Mouse (Mus musculus): Measurements from ENCODE around the gene Gpc6. TPM values are rescaled to one million over a fixed set of nuclear protein-coding genes. Genes with fewer than 3 reads are reported as not detected.

The Gpc6 gene
- polyA plus RNA-seq, 1 experiment from 2014 or later: 57.9 TPM

DNA sequence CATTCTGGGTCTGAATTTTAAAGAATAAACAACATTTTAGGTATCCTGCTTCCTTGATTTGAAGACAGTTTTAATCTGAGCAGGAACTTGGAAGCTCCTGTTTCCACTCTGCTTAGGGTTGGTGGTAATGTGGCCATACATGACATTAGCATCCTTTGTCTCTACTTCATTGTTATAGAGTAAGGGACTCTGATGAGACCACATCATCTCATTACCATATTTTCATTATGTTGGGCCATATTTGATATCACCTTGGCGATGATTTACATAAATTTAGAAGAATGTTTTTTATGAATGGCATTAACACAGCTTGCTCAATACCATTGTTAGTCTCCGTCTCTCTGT, 436.8 kb downstream of the Gpc6 start:
- no peak for DNase-seq (ENCODE audit: low spot score)
- no peaks in the 10 kb centered on the region for H3K9me3 ChIP-seq (ENCODE audit: control insufficient read depth, low read length)
- no peak overlapping the region for H3K4me3 ChIP-seq (ENCODE audit: low read depth, low read length)
- no peak overlapping the region for H3K4me2 ChIP-seq (ENCODE audit: low read length)
- H3K4me1 ChIP-seq (replicated peaks; ENCODE audit: control insufficient read depth, insufficient read depth, low read length): no peaks in the 10 kb centered on the region
- no peak for ATAC-seq (replicated peaks; ENCODE audit: low FRiP score, low TSS enrichment, low read depth)
- H3K27me3 ChIP-seq (replicated peaks; ENCODE audit: control insufficient read depth, insufficient read depth, low read length): no peaks in the 10 kb centered on the region
- no peak overlapping the region for H3K27ac ChIP-seq (ENCODE audit: low read depth)
- H3K36me3 ChIP-seq (ENCODE audit: control insufficient read depth, insufficient read depth, low read length): no peaks in the 10 kb centered on the region
- WGBS: 89% methylated on average over 2 of the region's 2 CpGs
- H3K9ac ChIP-seq (ENCODE audit: low read length): no peak overlapping the region

DNA sequence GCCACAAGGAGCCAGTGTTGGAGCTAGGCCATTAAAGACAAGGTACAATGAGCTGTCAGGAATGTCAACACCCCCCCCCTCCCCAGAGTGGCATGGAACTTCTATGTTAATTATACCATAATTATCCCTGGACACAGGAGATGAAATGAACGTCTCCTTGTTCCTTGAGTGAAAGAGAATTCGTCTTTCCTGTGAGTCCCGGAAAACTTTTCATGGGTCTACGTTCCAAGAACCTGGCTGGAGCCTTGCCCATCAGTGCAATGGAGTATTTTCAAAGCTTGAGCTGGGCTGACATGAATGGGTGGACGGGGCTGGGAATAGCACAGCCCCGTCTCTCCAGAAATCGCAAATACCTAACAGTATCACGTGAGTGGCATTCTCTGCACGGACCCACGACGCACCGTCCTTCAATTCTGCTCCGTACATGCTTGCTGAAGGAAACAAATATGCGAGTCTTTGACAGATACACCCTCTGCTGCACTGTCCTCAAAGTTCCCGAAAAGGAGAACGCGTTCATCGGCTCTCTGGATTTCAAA, 444.3 kb downstream of the Gpc6 start:
- Histone ChIP-seq H3K4me2 (ENCODE audit: low read length) (no peak overlapping the region), H3K9ac (ENCODE audit: low read length) (no peak overlapping the region), H3K4me1 (replicated peaks; ENCODE audit: control insufficient read depth, insufficient read depth, low read length) (no peaks in the 10 kb centered on the region), H3K9me3 (ENCODE audit: control insufficient read depth, low read length) (no peaks in the 10 kb centered on the region), H3K27ac (ENCODE audit: low read depth) (no peak overlapping the region), H3K36me3 (ENCODE audit: control insufficient read depth, insufficient read depth, low read length) (no peaks in the 10 kb centered on the region), H3K4me3 (ENCODE audit: low read depth, low read length) (no peak overlapping the region), H3K27me3 (replicated peaks; ENCODE audit: control insufficient read depth, insufficient read depth, low read length) (no peaks in the 10 kb centered on the region)
- no peak for DNase-seq (ENCODE audit: low spot score)
- 90% methylated on average over 18 of the region's 18 CpGs for WGBS
- ATAC-seq (replicated peaks; ENCODE audit: low FRiP score, low TSS enrichment, low read depth): no peak

GRCm38 (mm10) chr14:117376822-117377376, 451.8 kb downstream of the Gpc6 start:
- ATAC-seq (replicated peaks; ENCODE audit: low FRiP score, low TSS enrichment, low read depth) (no peak), DNase-seq (ENCODE audit: low spot score) (no peak)
- Histone ChIP-seq H3K4me3 (ENCODE audit: low read depth, low read length) (no peak overlapping the region), H3K9ac (ENCODE audit: low read length) (no peak overlapping the region), H3K4me2 (ENCODE audit: low read length) (no peak overlapping the region), H3K36me3 (ENCODE audit: control insufficient read depth, insufficient read depth, low read length) (no peaks in the 10 kb centered on the region), H3K27me3 (replicated peaks; ENCODE audit: control insufficient read depth, insufficient read depth, low read length) (no peaks in the 10 kb centered on the region), H3K9me3 (ENCODE audit: control insufficient read depth, low read length) (no peaks in the 10 kb centered on the region), H3K4me1 (replicated peaks; ENCODE audit: control insufficient read depth, insufficient read depth, low read length) (0 out of 2 replicates have a peak, but pooled peaks cover 3% of the 10 kb centered on the region), H3K27ac (ENCODE audit: low read depth) (no peak overlapping the region)
- WGBS: 61% methylated on average over 4 of the region's 4 CpGs

DNA sequence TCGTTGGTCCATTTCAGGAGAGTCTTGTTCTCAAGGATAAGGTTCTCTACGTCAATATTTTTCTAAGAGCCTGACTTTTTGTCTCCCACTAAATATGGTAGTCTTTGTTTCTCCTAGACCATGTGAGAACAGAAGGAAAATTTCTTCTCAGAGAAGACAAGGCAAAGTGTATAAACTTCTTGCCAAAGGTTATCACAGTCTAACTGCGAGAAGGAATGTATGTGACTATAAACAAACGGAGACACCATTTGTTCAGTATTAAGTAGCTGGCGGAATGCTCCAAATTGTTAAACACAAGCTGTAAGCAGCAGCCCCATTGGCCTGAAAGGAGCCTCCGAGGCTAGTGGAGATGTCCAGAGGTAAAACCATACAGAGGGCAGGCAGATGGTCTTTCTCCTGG, 454.9 kb downstream of the Gpc6 start:
- Histone ChIP-seq H3K9me3 (ENCODE audit: control insufficient read depth, low read length) (no peaks in the 10 kb centered on the region), H3K27ac (ENCODE audit: low read depth) (no peak overlapping the region), H3K27me3 (replicated peaks; ENCODE audit: control insufficient read depth, insufficient read depth, low read length) (no peaks in the 10 kb centered on the region), H3K4me1 (replicated peaks; ENCODE audit: control insufficient read depth, insufficient read depth, low read length) (0 out of 2 replicates have a peak, but pooled peaks cover 3% of the 10 kb centered on the region), H3K4me3 (ENCODE audit: low read depth, low read length) (no peak overlapping the region), H3K9ac (ENCODE audit: low read length) (no peak overlapping the region), H3K4me2 (ENCODE audit: low read length) (no peak overlapping the region), H3K36me3 (ENCODE audit: control insufficient read depth, insufficient read depth, low read length) (no peaks in the 10 kb centered on the region)
- DNase-seq (ENCODE audit: low spot score) (no peak), ATAC-seq (replicated peaks; ENCODE audit: low FRiP score, low TSS enrichment, low read depth) (no peak)
- WGBS: 28% methylated on average over 6 of the region's 6 CpGs

- Histone ChIP-seq H3K4me3 (ENCODE audit: low read depth, low read length) (no peak overlapping the region), H3K36me3 (ENCODE audit: control insufficient read depth, insufficient read depth, low read length) (no peaks in the 10 kb centered on the region), H3K9me3 (ENCODE audit: control insufficient read depth, low read length) (no peaks in the 10 kb centered on the region), H3K4me1 (replicated peaks; ENCODE audit: control insufficient read depth, insufficient read depth, low read length) (0 out of 2 replicates have a peak, but pooled peaks cover 3% of the 10 kb centered on the region), H3K27me3 (replicated peaks; ENCODE audit: control insufficient read depth, insufficient read depth, low read length) (no peaks in the 10 kb centered on the region), H3K9ac (ENCODE audit: low read length) (no peak overlapping the region), H3K27ac (ENCODE audit: low read depth) (no peak overlapping the region), H3K4me2 (ENCODE audit: low read length) (no peak overlapping the region)
- no peak for DNase-seq (ENCODE audit: low spot score)
- 93% methylated on average over 7 of the region's 7 CpGs for WGBS
- no peak for ATAC-seq (replicated peaks; ENCODE audit: low FRiP score, low TSS enrichment, low read depth)
Observed at GRCm38 (mm10) chr14:117383188-117383587, 458.1 kb downstream of the Gpc6 start.

DNA sequence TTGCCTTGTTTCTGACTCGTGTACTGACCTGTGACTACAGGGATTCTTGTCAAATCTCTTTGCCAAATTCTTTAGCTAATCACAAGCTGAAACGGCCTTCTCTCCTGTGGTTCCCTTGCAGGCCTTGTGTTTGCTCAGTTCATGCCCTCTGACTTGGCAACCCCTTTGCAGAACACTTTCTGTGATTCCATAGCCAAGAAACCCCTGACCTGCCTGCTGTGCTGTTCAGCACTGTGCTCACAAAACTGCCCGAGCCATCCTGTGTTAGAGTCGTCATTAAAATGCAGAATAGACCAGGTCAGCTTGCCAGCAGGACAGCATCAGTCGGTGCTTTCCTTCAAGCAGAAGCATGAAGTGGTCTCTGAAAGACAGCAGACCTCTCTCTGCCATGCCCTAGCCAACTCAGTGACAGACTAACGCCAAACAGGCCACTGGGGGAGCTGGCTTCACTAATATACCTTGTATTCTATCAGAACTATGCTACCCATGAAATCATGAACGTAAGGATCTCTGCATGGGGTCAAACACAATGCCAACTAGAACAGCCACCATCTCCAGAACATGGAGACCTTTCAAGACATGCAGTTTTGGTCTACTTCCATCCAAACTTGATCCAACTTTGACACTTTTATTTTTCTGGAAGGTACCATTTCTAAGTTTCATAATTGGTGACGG, 459.1 kb downstream of the Gpc6 start:
- H3K4me2 ChIP-seq (ENCODE audit: low read length): no peak overlapping the region
- H3K4me3 ChIP-seq (ENCODE audit: low read depth, low read length): no peak overlapping the region
- H3K9ac ChIP-seq (ENCODE audit: low read length): no peak overlapping the region
- DNase-seq (ENCODE audit: low spot score) (no peak), ATAC-seq (replicated peaks; ENCODE audit: low FRiP score, low TSS enrichment, low read depth) (no peak)
- H3K36me3 ChIP-seq (ENCODE audit: control insufficient read depth, insufficient read depth, low read length): no peaks in the 10 kb centered on the region
- H3K27me3 ChIP-seq (replicated peaks; ENCODE audit: control insufficient read depth, insufficient read depth, low read length): no peaks in the 10 kb centered on the region
- H3K9me3 ChIP-seq (ENCODE audit: control insufficient read depth, low read length): no peaks in the 10 kb centered on the region
- H3K4me1 ChIP-seq (replicated peaks; ENCODE audit: control insufficient read depth, insufficient read depth, low read length): 0 out of 2 replicates have a peak, but pooled peaks cover 3% of the 10 kb centered on the region
- WGBS: 62% methylated on average over 8 of the region's 8 CpGs
- no peak overlapping the region for H3K27ac ChIP-seq (ENCODE audit: low read depth)

DNA sequence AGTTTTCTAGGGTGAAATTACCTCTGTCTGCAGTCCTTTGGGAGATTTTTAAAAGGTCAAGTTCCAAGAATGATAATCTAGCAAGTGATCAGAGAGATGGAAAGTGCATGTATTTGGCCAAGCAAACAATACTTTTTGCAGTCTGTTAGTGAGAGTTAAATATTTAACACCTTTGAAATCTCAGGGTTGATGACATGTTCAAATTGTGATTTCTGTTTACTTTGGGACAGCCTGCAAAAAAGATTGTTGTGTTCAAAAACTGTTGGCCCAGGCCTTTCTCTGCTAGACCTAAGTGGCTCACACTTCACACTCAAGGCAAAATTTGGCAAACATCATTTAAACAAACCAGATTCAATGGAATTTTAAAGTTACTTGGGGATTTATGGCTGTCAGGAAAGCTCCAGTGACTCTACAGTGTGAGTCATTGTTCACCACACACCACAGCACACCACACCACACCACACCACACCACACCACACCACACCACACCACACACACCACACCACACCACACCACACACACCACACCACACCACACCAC, 460.7 kb downstream of the Gpc6 start:
- DNase-seq (ENCODE audit: low spot score): no peak
- ATAC-seq (replicated peaks; ENCODE audit: low FRiP score, low TSS enrichment, low read depth): no peak
- Histone ChIP-seq H3K9ac (ENCODE audit: low read length) (no peak overlapping the region), H3K27me3 (replicated peaks; ENCODE audit: control insufficient read depth, insufficient read depth, low read length) (no peaks in the 10 kb centered on the region), H3K4me3 (ENCODE audit: low read depth, low read length) (no peak overlapping the region), H3K27ac (ENCODE audit: low read depth) (no peak overlapping the region), H3K4me1 (replicated peaks; ENCODE audit: control insufficient read depth, insufficient read depth, low read length) (0 out of 2 replicates have a peak, but pooled peaks cover under 1% of the 10 kb centered on the region), H3K36me3 (ENCODE audit: control insufficient read depth, insufficient read depth, low read length) (no peaks in the 10 kb centered on the region), H3K9me3 (ENCODE audit: control insufficient read depth, low read length) (no peaks in the 10 kb centered on the region), H3K4me2 (ENCODE audit: low read length) (no peak overlapping the region)

GRCm38 (mm10) chr14:117390794-117391320, 465.7 kb downstream of the Gpc6 start:
- Histone ChIP-seq H3K27ac (ENCODE audit: low read depth) (no peak overlapping the region), H3K4me3 (ENCODE audit: low read depth, low read length) (no peak overlapping the region), H3K9ac (ENCODE audit: low read length) (no peak overlapping the region), H3K27me3 (replicated peaks; ENCODE audit: control insufficient read depth, insufficient read depth, low read length) (no peaks in the 10 kb centered on the region), H3K4me1 (replicated peaks; ENCODE audit: control insufficient read depth, insufficient read depth, low read length) (no peaks in the 10 kb centered on the region; the same call in 1 of the 2 replicates), H3K4me2 (ENCODE audit: low read length) (no peak overlapping the region), H3K36me3 (ENCODE audit: control insufficient read depth, insufficient read depth, low read length) (no peaks in the 10 kb centered on the region), H3K9me3 (ENCODE audit: control insufficient read depth, low read length) (no peaks in the 10 kb centered on the region)
- no peak for ATAC-seq (replicated peaks; ENCODE audit: low FRiP score, low TSS enrichment, low read depth)
- no peak for DNase-seq (ENCODE audit: low spot score)
- WGBS: 89% methylated on average over 3 of the region's 3 CpGs
